Mouse (Mus musculus) left cerebral cortex, adult 2 months (tissue): ENCODE results near the gene Pinlyp. TPM values are rescaled to one million over a fixed set of nuclear protein-coding genes. Genes with fewer than 3 reads are reported as not detected.

Experiments used
- DNase-seq, 2 experiments: peaks; one replicate each; pipeline ENCODE4 v3.0.0; 2021 to 2022; ENCODE audit warnings: low spot score in 2 of 2, mixed read lengths in 1 of 2; ENCODE audit errors: extremely low spot score in 1 of 2
- H3K27ac ChIP-seq: fragments of 200-600 bp; 2 replicates; pipeline ENCODE4 v1.8.1; 2022
- H3K4me3 ChIP-seq: fragments of 200-600 bp; 2 replicates; pipeline ENCODE4 v1.8.1; 2022
- CTCF ChIP-seq: fragments of 200-600 bp; IDR thresholded peaks from 2 replicates; pipeline ENCODE4 v1.8.1; 2022; ENCODE audit warnings: antibody characterized with exemption, mild to moderate bottlenecking, moderate library complexity
- intact Hi-C: fragments of 180-260 bp; cut with DNase I; formaldehyde crosslinking; loops from one replicate; pipeline ENCODE4 v1.15.1; 2025
- total RNA-seq, 2 experiments: library from RNA; stranded (reverse); gene quantifications; 2 replicates each; pipeline ENCODE4 v1.2.3; 2021

Pinlyp gene
- total RNA-seq, 2 experiments from 2014 or later, result not detected

- no peak overlapping the region for H3K4me3 ChIP-seq
- no peak for TF ChIP-seq CTCF
- H3K27ac ChIP-seq, result no peak overlapping the region
- no peak for DNase-seq
- intact Hi-C loops, result no loop called here
These were observed 6.3 kb upstream of the Pinlyp start for GRCm38 (mm10) chr7:24551985-24552759.

- intact Hi-C loops, result loop anchor here (1.0 to 10.0 kb wide), 2 partner anchors 17 to 117 kb away; partner anchors contain the start of gene Irgq
- peak overlapping the region; percentile 66 for H3K4me3 ChIP-seq
- no peak for TF ChIP-seq CTCF
- H3K27ac ChIP-seq, result no peak overlapping the region
- DNase-seq, result no peak
These were observed 1.7 kb upstream of the Pinlyp start for GRCm38 (mm10) chr7:24547534-24548036.

DNA sequence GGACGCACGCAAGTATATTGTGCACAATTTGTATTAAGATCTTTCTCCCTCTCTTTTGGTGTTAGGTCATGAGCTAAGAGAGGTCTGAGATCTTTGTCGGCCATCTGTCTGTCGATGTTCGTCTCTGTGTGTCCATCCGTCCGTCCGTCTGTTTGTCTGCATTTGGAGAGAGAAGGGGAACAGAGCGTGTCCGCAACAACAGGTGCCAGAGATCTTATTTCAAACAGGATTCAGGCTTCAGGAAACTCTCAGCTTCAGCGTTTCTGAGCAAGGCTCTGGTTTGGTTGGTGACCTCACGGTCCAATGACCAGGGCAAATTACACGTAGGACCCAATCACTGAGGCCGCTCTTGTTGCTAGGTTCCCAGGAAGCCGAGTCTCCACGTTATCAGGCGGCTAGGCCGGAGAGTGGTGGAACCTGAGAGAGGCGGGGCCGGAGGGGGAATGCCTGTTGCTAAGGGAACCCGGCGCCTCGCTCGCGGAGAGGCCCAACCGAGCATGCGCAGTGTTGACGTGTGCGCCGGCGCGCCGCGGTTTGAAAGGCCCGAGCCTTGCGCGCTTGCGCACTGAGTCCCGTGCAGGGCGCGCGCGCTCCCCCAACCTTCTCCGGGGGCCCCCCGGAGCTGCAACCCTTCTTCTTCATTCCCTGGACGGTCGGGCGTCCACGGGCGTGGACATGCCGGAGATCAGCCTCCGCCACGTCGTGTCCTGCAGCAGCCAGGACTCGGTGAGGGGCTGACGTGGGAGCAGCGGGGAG is 894 bp upstream of the Pinlyp start:
- Histone ChIP-seq H3K27ac (peak overlapping the region; percentile 84), H3K4me3 (peak overlapping the region; percentile 66)
- no peak for TF ChIP-seq CTCF
- intact Hi-C loops, result loop anchor here (1.0 to 10.0 kb wide), 2 partner anchors 17 to 118 kb away; partner anchors contain the start of gene Irgq
- DNase-seq, result peak; percentile 98 to 99

GRCm38 (mm10) chr7:24544506-24544905 is 1.4 kb downstream of the Pinlyp start:
- DNase-seq, result no peak
- no peak overlapping the region for H3K4me3 ChIP-seq
- intact Hi-C loops, result loop anchor here (10.0 kb wide), 1 partner anchor 120 kb away; no protein-coding TSS in a partner anchor
- H3K27ac ChIP-seq, result no peak overlapping the region
- TF ChIP-seq CTCF, result peak; percentile 31

GRCm38 (mm10) chr7:24539686-24540085 is 6.2 kb downstream of the Pinlyp start:
- no peak for DNase-seq
- Histone ChIP-seq H3K4me3 (no peak overlapping the region), H3K27ac (no peak overlapping the region)
- TF ChIP-seq CTCF, result no peak
- intact Hi-C loops, result loop anchor here (10.0 kb wide), 1 partner anchor 125 kb away; no protein-coding TSS in a partner anchor

DNA sequence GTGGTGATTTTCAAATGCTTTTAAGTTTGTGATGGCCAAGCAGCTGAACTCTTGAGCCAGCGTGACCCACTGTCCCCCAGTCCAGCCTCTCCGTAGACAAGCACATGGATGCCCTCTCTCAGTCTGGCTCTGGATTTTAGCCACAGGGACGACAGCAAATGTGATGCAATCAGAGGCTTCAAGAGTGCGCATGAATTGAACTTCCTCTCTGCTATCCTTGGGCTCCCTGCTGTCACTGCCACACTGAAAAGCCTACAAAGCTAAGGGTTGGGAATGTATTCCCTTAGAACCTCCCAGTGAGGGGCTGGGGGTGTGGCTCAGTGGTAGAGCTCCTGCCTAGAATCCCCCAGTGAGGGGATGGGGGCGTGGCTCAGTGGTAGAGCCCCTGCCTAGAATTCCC is 7.2 kb downstream of the Pinlyp start:
- Histone ChIP-seq H3K27ac (no peak overlapping the region), H3K4me3 (no peak overlapping the region)
- DNase-seq, result no peak
- TF ChIP-seq CTCF, result no peak
- intact Hi-C loops, result no loop called here

DNA sequence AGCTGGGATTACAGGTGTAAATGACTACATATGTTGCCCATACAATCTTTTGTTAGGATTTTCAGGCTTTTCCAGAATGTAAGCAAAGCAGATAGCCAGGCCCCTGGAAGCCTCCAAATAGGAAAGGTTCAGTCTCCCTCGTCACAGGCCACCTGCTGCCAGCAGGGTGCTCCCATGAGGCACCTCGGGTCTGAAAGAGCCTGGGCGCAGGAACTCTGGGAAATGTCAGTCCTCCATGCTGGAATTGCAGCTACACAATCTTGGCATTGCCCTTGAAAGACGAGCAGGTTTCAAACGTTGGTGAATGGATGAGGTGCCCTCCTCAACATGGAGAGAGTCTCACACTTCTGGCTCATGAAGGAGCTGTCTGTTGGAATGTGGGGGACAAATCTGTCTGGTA is 7.8 kb downstream of the Pinlyp start:
- TF ChIP-seq CTCF, result peak; percentile 32
- no peak for DNase-seq
- H3K4me3 ChIP-seq, result no peak overlapping the region
- H3K27ac ChIP-seq, result no peak overlapping the region
- intact Hi-C loops, result no loop called here

GRCm38 (mm10) chr7:24537591-24537990 is 8.3 kb downstream of the Pinlyp start:
- intact Hi-C loops, result no loop called here
- no peak overlapping the region for H3K27ac ChIP-seq
- no peak for TF ChIP-seq CTCF
- DNase-seq, result no peak
- no peak overlapping the region for H3K4me3 ChIP-seq

DNA sequence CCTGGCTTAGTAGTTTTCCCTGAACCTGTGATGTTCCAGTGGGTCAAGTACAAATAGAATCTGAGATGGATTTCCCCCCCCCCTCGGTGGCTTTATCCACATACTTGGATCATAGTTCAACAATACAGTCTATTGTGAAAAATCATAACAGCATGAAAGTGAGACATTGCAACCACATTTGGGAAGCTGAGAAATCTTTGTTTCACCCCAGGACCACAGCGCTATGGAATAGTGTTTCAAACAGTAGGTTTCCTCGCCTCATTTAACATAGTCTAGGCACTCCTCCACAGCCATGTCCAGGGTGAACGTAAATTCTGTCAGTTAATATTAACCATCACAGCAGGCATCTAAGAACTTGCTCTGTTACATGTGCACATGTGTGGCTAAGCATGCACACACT is 8.8 kb downstream of the Pinlyp start:
- TF ChIP-seq CTCF, result no peak
- no peak for DNase-seq
- Histone ChIP-seq H3K27ac (no peak overlapping the region), H3K4me3 (no peak overlapping the region)
- intact Hi-C loops, result no loop called here

DNA sequence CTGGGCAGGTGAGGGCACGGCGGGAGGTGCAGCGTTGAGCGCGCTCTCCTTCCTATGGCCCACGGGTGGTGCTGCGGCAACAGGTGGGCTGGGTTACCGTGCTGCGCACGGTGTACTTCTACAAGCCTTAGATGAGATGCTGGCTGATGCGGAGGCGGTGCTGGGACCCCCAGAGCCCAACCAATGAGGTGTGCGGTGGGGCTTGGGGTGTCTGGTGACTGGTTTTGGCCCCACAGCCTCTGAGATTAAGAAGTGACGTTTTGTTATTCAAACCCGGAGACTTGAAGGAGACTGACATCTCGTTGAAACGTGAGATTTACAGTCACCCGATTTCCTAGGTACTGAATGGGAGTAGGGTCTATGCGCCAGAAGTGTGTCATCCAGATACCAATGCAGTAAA is 11.6 kb downstream of the Pinlyp start:
- no peak for TF ChIP-seq CTCF
- Histone ChIP-seq H3K27ac (no peak overlapping the region), H3K4me3 (peak overlapping the region; percentile 31)
- no peak for DNase-seq
- intact Hi-C loops, result no loop called here

DNA sequence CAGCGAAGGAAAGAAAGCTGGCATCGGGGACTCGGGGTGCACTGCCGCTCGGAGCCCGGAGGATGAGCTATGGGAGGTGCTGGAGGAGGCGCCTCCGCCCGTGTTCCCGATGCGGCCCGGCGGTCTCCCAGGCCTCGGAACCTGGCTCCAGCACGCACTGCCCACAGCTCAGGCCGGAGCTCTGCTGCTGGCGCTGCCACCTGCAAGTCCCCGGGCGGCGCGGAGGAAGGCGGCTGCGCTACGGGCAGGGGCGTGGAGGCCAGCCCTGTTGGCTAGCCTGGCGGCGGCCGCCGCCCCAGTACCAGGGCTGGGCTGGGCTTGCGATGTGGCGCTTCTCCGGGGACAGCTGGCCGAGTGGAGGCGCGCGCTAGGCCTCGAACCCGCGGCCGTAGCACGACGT is 12.1 kb downstream of the Pinlyp start:
- intact Hi-C loops, result no loop called here
- DNase-seq, result no peak
- peak overlapping the region; percentile 31 for H3K4me3 ChIP-seq

DNA sequence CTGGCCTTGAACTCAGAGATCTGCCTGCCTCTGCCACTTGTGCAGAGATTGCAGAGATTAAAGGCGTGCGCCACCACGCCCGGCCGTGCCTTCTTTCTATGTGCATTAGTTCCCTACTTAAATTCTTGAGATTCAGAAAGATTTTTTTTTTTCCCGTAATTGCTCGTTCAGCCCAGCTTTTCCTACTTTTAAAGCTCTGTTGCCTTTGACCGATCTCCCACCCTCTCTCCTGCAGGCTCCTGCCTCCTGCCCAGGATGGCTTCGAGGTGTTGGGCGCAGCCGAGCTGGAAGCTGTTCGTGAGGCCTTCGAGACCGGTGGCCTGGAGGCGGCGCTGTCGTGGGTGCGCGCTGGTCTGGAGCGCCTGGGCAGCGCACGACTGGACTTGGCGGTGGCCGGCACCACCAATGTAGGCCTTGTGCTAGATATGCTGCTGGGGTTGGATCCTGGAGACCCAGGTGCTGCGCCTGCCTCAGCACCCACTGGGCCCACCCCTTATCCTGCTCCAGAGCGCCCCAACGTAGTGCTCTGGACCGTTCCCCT is 12.8 kb downstream of the Pinlyp start:
- TF ChIP-seq CTCF, result no peak
- DNase-seq, result no peak
- intact Hi-C loops, result no loop called here
- H3K4me3 ChIP-seq, result no peak overlapping the region
- H3K27ac ChIP-seq, result no peak overlapping the region

More for the DNA sequence above, 12.1 kb downstream of the Pinlyp start:
- no peak for TF ChIP-seq CTCF
- H3K27ac ChIP-seq, result no peak overlapping the region
